Mouse (Mus musculus) heart, adult 2 months (tissue): Measurements from ENCODE around the gene Adgrf5.

Source experiments
- CTCF ChIP-seq: fragments of 200-600 bp; IDR thresholded peaks from 2 replicates; pipeline ENCODE4 v1.8.1; 2022; ENCODE audit warnings: antibody characterized with exemption, mild to moderate bottlenecking, moderate library complexity
- POLR2A ChIP-seq: fragments of 200-500 bp; IDR thresholded peaks from 2 replicates; pipeline ENCODE4 v1.6.1; 2011; ENCODE audit warnings: mild to moderate bottlenecking, low read depth, low read length, control low read depth; ENCODE audit not compliant: insufficient read depth

- TF ChIP-seq POLR2A = 0 out of 2 replicates have a peak, but pooled peaks have one; percentile 30
- TF ChIP-seq CTCF = peak; percentile 47
These were observed 6.2 kb downstream of the Adgrf5 start for GRCm38 (mm10) chr17:43366486-43366885.
